Mouse (Mus musculus) midbrain, postnatal 0 days (tissue): ENCODE measurements around the gene Ccdc7a. TPM values are rescaled to one million over a fixed set of nuclear protein-coding genes. Genes with fewer than 3 reads are reported as not detected.

Experiments used
- ATAC-seq: fragments of 200-750 bp; cut with Nextera tagmentation; 2 replicates; pipeline ENCODE4 v1.8.0; 2017; ENCODE audit warnings: moderate number of reproducible peaks, mild to moderate bottlenecking, moderate TSS enrichment, moderate library complexity; ENCODE audit not compliant: low FRiP score
- DNase-seq: peaks from one replicate; pipeline ENCODE4 v3.0.0-alpha.2; 2015; ENCODE audit warnings: low spot score
- H3K27ac ChIP-seq: fragments of 300-500 bp; sonication (generic); 2 replicates; pipeline ENCODE4 v1.5.1; 2014; ENCODE audit warnings: low read depth, mild to moderate bottlenecking, low read length, mixed read lengths
- H3K27me3 ChIP-seq: fragments of 300-500 bp; sonication (generic); 2 replicates; pipeline ENCODE4 v1.6.1; 2014; ENCODE audit warnings: low read length, control low read depth, mixed read lengths; ENCODE audit not compliant: insufficient read depth
- H3K36me3 ChIP-seq: fragments of 300-500 bp; sonication (generic); 2 replicates; pipeline ENCODE4 v1.6.1; 2014; ENCODE audit warnings: low read length, control low read depth, mixed read lengths; ENCODE audit not compliant: insufficient read depth
- H3K4me1 ChIP-seq: fragments of 300-500 bp; sonication (generic); 2 replicates; pipeline ENCODE4 v1.6.1; 2014; ENCODE audit warnings: mild to moderate bottlenecking, control low read depth, antibody characterized with exemption, low read length, mixed read lengths; ENCODE audit not compliant: insufficient read depth
- H3K4me2 ChIP-seq: fragments of 300-500 bp; sonication (generic); 2 replicates; pipeline ENCODE4 v1.6.1; 2014; ENCODE audit warnings: low read depth, mild to moderate bottlenecking, low read length, mixed read lengths; ENCODE audit not compliant: poor library complexity, severe bottlenecking
- H3K4me3 ChIP-seq: fragments of 300-500 bp; sonication (generic); 2 replicates; pipeline ENCODE4 v1.5.1; 2014; ENCODE audit warnings: low read depth, mild to moderate bottlenecking, low read length, moderate library complexity
- H3K9ac ChIP-seq: fragments of 300-500 bp; sonication (generic); replicated peaks from 2 replicates; pipeline ENCODE4 v1.6.1; 2014; ENCODE audit warnings: mild to moderate bottlenecking, low read length, moderate library complexity, mixed read lengths; ENCODE audit not compliant: poor library complexity, severe bottlenecking
- H3K9me3 ChIP-seq: fragments of 300-500 bp; sonication (generic); 2 replicates; pipeline ENCODE4 v1.6.1; 2016; ENCODE audit warnings: low read length, control low read depth
- CTCF ChIP-seq: IDR thresholded peaks from 2 replicates; pipeline ENCODE4 v1.5.1; 2016; ENCODE audit warnings: antibody characterized with exemption, mild to moderate bottlenecking
- WGBS: fragments of 180-500 bp; shearing (Covaris S2); extraction: QIAGEN DNeasy Blood & Tissue Kit; methylation state at CpG from one replicate; pipeline ENCODE4 v1.1.7; 2014; 5-methylcytosine and 5-hydroxymethylcytosine counted together
- polyA plus RNA-seq: library from polyadenylated mRNA; unstranded; fragments of >200 nt; fragmentation: Nextera tagmentation; extraction: Ambion mirVana; gene quantifications from 2 replicates; pipeline ENCODE4 v1.2.1, GENCODE M21; 2015
- total RNA-seq: library from RNA; depleted of rRNA; stranded (reverse); fragments of >200 nt; gene quantifications from 2 replicates; pipeline ENCODE4 v1.2.3, GENCODE M21; 2014; rRNA removed

Gene Ccdc7a
- total and polyA plus RNA-seq, 2 experiments from 2014 or later: 0.07 TPM; not detected in 1

- Histone ChIP-seq H3K4me2 (peak within 1 kb of the TSS; percentile 63), H3K4me3 (peak within 1 kb of the TSS; percentile 80), H3K9ac (peak within 1 kb of the TSS; percentile 91), H3K9me3 (no peaks in the 10 kb centered on the region), H3K27ac (peak within 1 kb of the TSS; percentile 99), H3K36me3 (no peaks in the 10 kb centered on the region), H3K27me3 (no peaks in the 10 kb centered on the region), H3K4me1 (peaks cover 5% of the 10 kb centered on the region)
- WGBS: under 1% methylated on average over 96 of the region's 113 CpGs
- DNase-seq (peak; percentile 94), ATAC-seq (peak; percentile 96)
- TF ChIP-seq CTCF: peak; percentile 60
Measured at GRCm38 (mm10) chr8:128685507-128686428, 379.5 kb downstream of the Ccdc7a start, which contains the start of gene Itgb1. TSS of gene Itgb1 (plus strand) at chr8:128685654.

- peak; percentile 64 for DNase-seq
- WGBS: 4% methylated on average over 25 of the region's 25 CpGs
- Histone ChIP-seq H3K9me3 (no peaks in the 10 kb centered on the region), H3K4me3 (peak overlapping the region; percentile 80), H3K4me2 (peak overlapping the region; percentile 63), H3K27me3 (no peaks in the 10 kb centered on the region), H3K27ac (peak overlapping the region; percentile 99), H3K4me1 (peaks cover 5% of the 10 kb centered on the region), H3K9ac (peak overlapping the region; percentile 91), H3K36me3 (no peaks in the 10 kb centered on the region)
- no peak for ATAC-seq
- no peak; the same call in 1 of the 2 replicates for TF ChIP-seq CTCF
Measured at GRCm38 (mm10) chr8:128684609-128685506, 380.5 kb downstream of the Ccdc7a start.

Other genes starting within 250 kb of the Ccdc7a start
- not detected in 2 replicates for gene Ccdc7b, start 1.6 kb upstream of the Ccdc7a start, total RNA-seq
- gene Ccdc7b, start 1.6 kb upstream of the Ccdc7a start, polyA plus RNA-seq: not detected in 2 replicates
- gene Gm10999, start 66.1 kb upstream of the Ccdc7a start, total RNA-seq: not detected in 2 replicates
- not detected in 2 replicates for gene Gm10999, start 66.1 kb upstream of the Ccdc7a start, polyA plus RNA-seq
- 23.7 and 59.1 TPM in 2 replicates for gene 2610044O15Rik8, start 168.9 kb upstream of the Ccdc7a start, total RNA-seq
- 19.4 and 19.5 TPM in 2 replicates for gene 2610044O15Rik8, start 168.9 kb upstream of the Ccdc7a start, polyA plus RNA-seq